Mouse (Mus musculus): Measurements from ENCODE around the gene Tctex1d2.

Tctex1d2 gene

GRCm38 (mm10) chr16:32468488-32468887, 49.0 kb downstream of the Tctex1d2 start:
- no peak for DNase-seq (ENCODE audit: low read depth, low spot score)

DNA sequence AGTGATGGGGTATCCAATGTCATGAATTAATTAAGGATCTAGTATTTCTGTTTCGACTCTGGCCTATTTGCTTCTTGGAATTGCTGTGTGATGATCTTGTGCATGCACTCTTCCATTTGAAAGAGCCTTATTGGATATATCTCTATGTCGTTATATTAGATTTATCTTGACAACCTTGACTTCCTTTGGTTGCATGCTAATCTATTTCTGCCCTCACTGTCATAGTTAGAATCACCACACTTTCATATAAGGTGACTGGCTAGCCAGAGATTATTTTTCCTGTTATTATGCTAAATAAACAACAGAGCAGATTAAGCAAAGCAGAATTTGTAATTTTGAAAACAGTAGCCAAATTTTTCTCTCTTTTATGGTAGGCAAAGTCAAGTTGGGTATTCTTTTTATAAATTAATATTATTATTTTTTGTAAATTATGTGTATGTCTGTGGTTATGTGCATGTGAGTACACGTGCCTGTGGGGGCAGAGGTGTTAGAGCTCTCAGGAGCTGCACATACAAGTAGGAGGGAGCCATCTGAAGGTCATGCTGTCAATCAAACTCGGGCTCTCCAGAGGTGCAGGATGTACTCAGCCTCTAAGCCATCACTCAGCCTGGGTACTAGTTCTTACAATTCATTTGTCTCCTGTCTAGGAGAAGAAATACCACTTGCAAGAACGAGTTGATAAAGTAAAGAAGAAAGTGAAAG, 50.1 kb downstream of the Tctex1d2 start:
- peak; percentile 8 for DNase-seq (ENCODE audit: low read depth, low spot score)

- DNase-seq (ENCODE audit: low read depth, low spot score): peak; percentile 81
Measured at GRCm38 (mm10) chr16:32472276-32473015, 52.9 kb downstream of the Tctex1d2 start.

- DNase-seq (ENCODE audit: low read depth, low spot score): no peak
Measured at GRCm38 (mm10) chr16:32477315-32477714, 57.8 kb downstream of the Tctex1d2 start.
